Mouse (Mus musculus) ovary, postnatal 14 days (tissue): ENCODE results near the gene Ccdc86.

Experiments used
- DNase-seq: peaks from one replicate; pipeline ENCODE4 v3.0.0; 2022; ENCODE audit warnings: low spot score

Gene Ccdc86

GRCm38 (mm10) chr19:10949112-10949511 is at the start of gene Ccdc86:
Ccdc86 (minus strand) TSS chr19:10949266.
- peak; percentile 93 for DNase-seq

- DNase-seq = no peak
Observed at GRCm38 (mm10) chr19:10993150-10993549, 44.1 kb upstream of the Ccdc86 start, which contains the start of gene Ms4a15. Ms4a15 (minus strand) TSS chr19:10993250.

GRCm38 (mm10) chr19:10991911-10992310 is 42.8 kb upstream of the Ccdc86 start:
- DNase-seq = no peak

GRCm38 (mm10) chr19:10990751-10991150 is 41.7 kb upstream of the Ccdc86 start:
- DNase-seq = no peak

GRCm38 (mm10) chr19:10988563-10988962 is 39.5 kb upstream of the Ccdc86 start:
- DNase-seq = no peak

- no peak for DNase-seq
Observed at GRCm38 (mm10) chr19:10985889-10986288, 36.8 kb upstream of the Ccdc86 start.

GRCm38 (mm10) chr19:10984551-10984950 is 35.5 kb upstream of the Ccdc86 start:
- no peak for DNase-seq

- DNase-seq = no peak
Observed at GRCm38 (mm10) chr19:10983146-10983545, 34.1 kb upstream of the Ccdc86 start.

- no peak for DNase-seq
Observed at GRCm38 (mm10) chr19:10980210-10980609, 31.1 kb upstream of the Ccdc86 start.

- DNase-seq = peak; percentile 63
Observed at GRCm38 (mm10) chr19:10979184-10980168, 30.4 kb upstream of the Ccdc86 start.

- DNase-seq = no peak
Observed at GRCm38 (mm10) chr19:10976318-10976717, 27.3 kb upstream of the Ccdc86 start.

- DNase-seq = no peak
Observed at GRCm38 (mm10) chr19:10975187-10975586, 26.1 kb upstream of the Ccdc86 start.

GRCm38 (mm10) chr19:10974238-10974865 is 25.3 kb upstream of the Ccdc86 start, which contains the start of gene Ms4a10:
Ms4a10 (minus strand) TSS chr19:10974670.
- DNase-seq = no peak

GRCm38 (mm10) chr19:10973187-10973586 is 24.1 kb upstream of the Ccdc86 start:
- no peak for DNase-seq

GRCm38 (mm10) chr19:10972660-10973059 is 23.6 kb upstream of the Ccdc86 start:
- DNase-seq = no peak

GRCm38 (mm10) chr19:10970457-10970856 is 21.4 kb upstream of the Ccdc86 start:
- DNase-seq = no peak

- no peak for DNase-seq
Observed at GRCm38 (mm10) chr19:10968578-10968977, 19.5 kb upstream of the Ccdc86 start.

- no peak for DNase-seq
Observed at GRCm38 (mm10) chr19:10965721-10966120, 16.7 kb upstream of the Ccdc86 start.

GRCm38 (mm10) chr19:10959978-10960346 is 10.9 kb upstream of the Ccdc86 start:
- DNase-seq = no peak

GRCm38 (mm10) chr19:10959085-10959977 is 10.3 kb upstream of the Ccdc86 start:
- peak; percentile 52 for DNase-seq

- DNase-seq = no peak
Observed at GRCm38 (mm10) chr19:10952021-10952939, 3.2 kb upstream of the Ccdc86 start.
